Mouse (Mus musculus) limb, embryonic 13.5 days (tissue): ENCODE measurements around the gene Gramd1c. TPM values are rescaled to one million over a fixed set of nuclear protein-coding genes. Genes with fewer than 3 reads are reported as not detected.

Experiments used
- ATAC-seq: fragments of 200-750 bp; cut with Nextera tagmentation; 2 replicates; pipeline ENCODE4 v1.8.0; 2017; ENCODE audit warnings: low read depth, moderate number of reproducible peaks, moderate TSS enrichment; ENCODE audit not compliant: low FRiP score
- H3K27ac ChIP-seq: fragments of 300-500 bp; sonication (generic); 2 replicates; pipeline ENCODE4 v1.5.1; 2015; ENCODE audit warnings: inconsistent platforms, mild to moderate bottlenecking, moderate library complexity
- H3K27me3 ChIP-seq: fragments of 300-500 bp; sonication (generic); 2 replicates; pipeline ENCODE4 v1.6.1; 2015; ENCODE audit warnings: mild to moderate bottlenecking, inconsistent platforms
- H3K36me3 ChIP-seq: fragments of 300-500 bp; sonication (generic); 2 replicates; pipeline ENCODE4 v1.6.1; 2015; ENCODE audit warnings: inconsistent platforms, mild to moderate bottlenecking, moderate library complexity
- H3K4me1 ChIP-seq: fragments of 300-500 bp; sonication (generic); 2 replicates; pipeline ENCODE4 v1.6.1; 2015; ENCODE audit warnings: inconsistent platforms
- H3K4me2 ChIP-seq: fragments of 300-500 bp; sonication (generic); replicated peaks from 2 replicates; pipeline ENCODE4 v1.6.1; 2015; ENCODE audit warnings: inconsistent platforms, mild to moderate bottlenecking, moderate library complexity
- H3K4me3 ChIP-seq: fragments of 300-500 bp; sonication (generic); 2 replicates; pipeline ENCODE4 v1.5.1; 2015; ENCODE audit warnings: moderate library complexity, mild to moderate bottlenecking, inconsistent platforms
- H3K9ac ChIP-seq: fragments of 300-500 bp; sonication (generic); 2 replicates; pipeline ENCODE4 v1.6.1; 2015; ENCODE audit warnings: mild to moderate bottlenecking, inconsistent platforms
- H3K9me3 ChIP-seq: fragments of 300-500 bp; sonication (generic); 2 replicates; pipeline ENCODE4 v1.6.1; 2016; ENCODE audit warnings: inconsistent platforms
- WGBS: fragments of 180-500 bp; shearing (Covaris S2); methylation state at CpG from one replicate; pipeline ENCODE4 v1.1.7; 2015; 5-methylcytosine and 5-hydroxymethylcytosine counted together
- polyA plus RNA-seq: library from polyadenylated mRNA; unstranded; fragments of >200 nt; fragmentation: Nextera tagmentation; extraction: Ambion mirVana; gene quantifications from 2 replicates; pipeline ENCODE4 v1.2.1, GENCODE M21; 2015

Gene Gramd1c
- polyA plus RNA-seq, 1 experiment from 2014 or later, result 7.0 TPM

DNA sequence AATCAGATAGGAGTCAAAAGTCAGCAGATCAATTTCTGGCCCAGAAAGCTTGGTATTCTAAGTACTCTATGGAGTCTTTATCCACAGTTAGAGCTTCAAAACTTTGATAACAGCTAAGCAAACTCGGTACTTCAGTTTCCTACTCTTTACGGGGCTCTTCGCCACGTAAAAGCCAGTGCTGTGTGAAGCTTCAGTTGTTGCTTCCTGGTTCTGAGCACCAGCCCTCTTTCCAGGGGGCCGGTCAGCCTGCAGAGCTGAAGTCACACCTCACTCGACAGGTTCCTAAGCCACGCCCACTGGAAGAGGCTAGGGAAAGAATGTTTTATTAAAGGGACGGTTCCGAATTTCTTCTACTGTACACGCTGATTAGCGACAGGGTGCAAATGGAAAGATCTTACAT lies 47.0 kb downstream of the Gramd1c start:
- H3K27me3 ChIP-seq, result no peaks in the 10 kb centered on the region
- peak overlapping the region; percentile 32 for H3K4me3 ChIP-seq
- no peak overlapping the region for H3K27ac ChIP-seq
- no peaks in the 10 kb centered on the region for H3K36me3 ChIP-seq
- H3K9ac ChIP-seq, result peak overlapping the region; percentile 48
- no peak; the same call in 1 of the 2 replicates for ATAC-seq
- no peaks in the 10 kb centered on the region for H3K4me1 ChIP-seq
- H3K9me3 ChIP-seq, result no peaks in the 10 kb centered on the region
- 6% methylated on average over 11 of the region's 11 CpGs for WGBS
- H3K4me2 ChIP-seq, result peak overlapping the region; percentile 59

GRCm38 (mm10) chr16:44015416-44016158 lies 47.6 kb downstream of the Gramd1c start:
- ATAC-seq, result no peak
- Histone ChIP-seq H3K4me1 (no peaks in the 10 kb centered on the region), H3K36me3 (no peaks in the 10 kb centered on the region), H3K27me3 (no peaks in the 10 kb centered on the region), H3K9me3 (no peaks in the 10 kb centered on the region), H3K9ac (peak overlapping the region; percentile 48), H3K4me3 (peak overlapping the region; percentile 32), H3K4me2 (peak overlapping the region; percentile 59), H3K27ac (no peak overlapping the region)
- WGBS, result 62% methylated on average over 16 of the region's 16 CpGs

DNA sequence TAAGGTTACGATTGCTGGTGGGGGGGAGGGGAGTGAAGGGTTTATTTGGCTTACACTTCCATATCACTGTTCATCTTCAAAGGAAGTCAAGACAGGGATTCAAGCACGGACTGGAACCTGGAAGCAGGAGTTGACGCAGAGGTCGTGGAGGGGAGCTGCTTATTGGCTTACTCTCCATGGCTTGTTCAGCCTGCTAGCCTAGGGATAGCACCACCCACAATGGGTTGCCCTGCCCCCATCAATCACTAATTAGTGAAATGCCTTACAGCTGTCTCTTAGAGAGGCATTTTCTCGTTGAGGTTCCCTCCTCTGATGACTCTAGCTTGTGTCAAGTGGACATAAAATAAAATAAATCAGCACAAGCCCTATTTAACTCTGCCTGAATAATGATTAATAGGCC lies 52.1 kb downstream of the Gramd1c start:
- Histone ChIP-seq H3K36me3 (no peaks in the 10 kb centered on the region), H3K27me3 (no peaks in the 10 kb centered on the region), H3K9ac (no peak overlapping the region), H3K9me3 (no peaks in the 10 kb centered on the region), H3K4me1 (no peaks in the 10 kb centered on the region), H3K4me3 (no peak overlapping the region), H3K27ac (no peak overlapping the region), H3K4me2 (no peak overlapping the region)
- 60% methylated on average over 5 of the region's 5 CpGs for WGBS
- ATAC-seq, result 0 out of 2 replicates have a peak, but pooled peaks have one; percentile 24

DNA sequence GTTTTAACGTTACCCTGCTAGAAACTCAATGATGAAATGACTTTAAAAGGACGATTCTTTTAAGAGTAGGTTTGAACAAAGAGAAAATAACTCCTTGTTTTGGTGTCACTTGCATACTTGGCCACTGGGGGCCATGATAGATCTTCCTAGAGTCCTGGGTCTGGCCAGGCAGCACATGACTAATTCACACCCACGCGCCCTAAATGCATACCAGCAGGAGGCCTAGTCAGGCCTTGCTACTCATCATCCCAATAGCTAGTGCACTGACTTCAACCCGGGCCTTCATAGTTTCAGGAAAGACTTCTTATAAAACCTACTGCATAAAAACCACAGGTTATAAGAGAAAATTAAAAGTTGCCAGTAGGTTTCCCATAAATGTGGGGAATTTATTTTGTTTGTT lies 61.1 kb downstream of the Gramd1c start:
- no peaks in the 10 kb centered on the region for H3K36me3 ChIP-seq
- H3K9me3 ChIP-seq, result no peaks in the 10 kb centered on the region
- WGBS, result 64% methylated on average over 5 of the region's 5 CpGs
- no peak overlapping the region for H3K4me3 ChIP-seq
- H3K27me3 ChIP-seq, result no peaks in the 10 kb centered on the region
- no peak overlapping the region for H3K9ac ChIP-seq
- H3K4me1 ChIP-seq, result no peaks in the 10 kb centered on the region
- ATAC-seq, result no peak
- no peak overlapping the region for H3K4me2 ChIP-seq
- no peak overlapping the region for H3K27ac ChIP-seq

DNA sequence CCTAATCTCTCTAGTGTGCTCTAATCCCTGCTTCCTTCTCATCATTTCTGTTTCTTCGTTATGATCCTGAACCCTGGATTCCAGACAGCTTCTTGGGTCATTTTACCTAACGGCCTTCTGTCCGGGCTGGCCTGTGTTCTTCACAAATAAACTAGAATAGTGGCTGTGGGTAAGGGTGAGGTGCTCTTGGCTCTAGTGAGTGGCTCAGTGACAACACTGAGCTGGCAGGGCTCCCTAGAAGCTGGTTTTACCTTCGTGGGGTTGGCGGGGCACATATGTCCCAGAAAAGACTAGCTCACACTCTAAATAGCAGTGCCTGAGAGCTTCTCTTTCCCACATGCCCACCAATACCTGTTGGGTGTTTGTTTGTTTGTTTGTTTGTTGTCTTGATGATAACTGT lies 63.6 kb downstream of the Gramd1c start:
- H3K9me3 ChIP-seq, result no peaks in the 10 kb centered on the region
- H3K36me3 ChIP-seq, result no peaks in the 10 kb centered on the region
- H3K4me2 ChIP-seq, result no peak overlapping the region
- no peaks in the 10 kb centered on the region for H3K27me3 ChIP-seq
- ATAC-seq, result no peak
- H3K4me1 ChIP-seq, result no peaks in the 10 kb centered on the region
- no peak overlapping the region for H3K27ac ChIP-seq
- no peak overlapping the region for H3K4me3 ChIP-seq
- WGBS, result 69% methylated on average over 5 of the region's 5 CpGs
- H3K9ac ChIP-seq, result no peak overlapping the region

DNA sequence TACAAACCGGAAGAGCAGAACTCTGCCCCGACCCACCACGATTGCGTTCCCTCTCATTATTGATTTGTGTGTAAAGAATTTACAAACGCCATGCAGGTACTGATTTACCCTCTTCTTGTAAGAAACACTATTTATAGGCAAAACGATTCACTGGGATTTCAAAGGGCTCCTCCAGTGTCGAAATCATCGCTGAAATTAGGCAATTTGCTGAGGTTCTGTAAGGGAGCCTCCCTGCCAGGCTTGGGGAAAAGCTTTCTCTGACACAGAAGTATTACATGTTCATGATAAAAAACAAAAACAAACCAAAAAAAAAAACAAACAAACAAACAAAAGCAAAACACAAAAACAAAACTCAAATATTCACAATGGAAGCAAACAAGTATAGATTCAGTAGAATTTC lies 64.0 kb downstream of the Gramd1c start:
- Histone ChIP-seq H3K4me1 (no peaks in the 10 kb centered on the region), H3K27ac (no peak overlapping the region), H3K9ac (no peak overlapping the region), H3K27me3 (no peaks in the 10 kb centered on the region), H3K4me2 (no peak overlapping the region), H3K9me3 (no peaks in the 10 kb centered on the region), H3K36me3 (no peaks in the 10 kb centered on the region), H3K4me3 (no peak overlapping the region)
- WGBS, result 82% methylated on average over 8 of the region's 8 CpGs
- ATAC-seq, result no peak

- Histone ChIP-seq H3K36me3 (no peaks in the 10 kb centered on the region), H3K27me3 (no peaks in the 10 kb centered on the region), H3K9me3 (no peaks in the 10 kb centered on the region), H3K27ac (no peak overlapping the region), H3K4me1 (no peaks in the 10 kb centered on the region), H3K4me3 (no peak overlapping the region), H3K4me2 (no peak overlapping the region), H3K9ac (no peak overlapping the region)
- WGBS, result 82% methylated on average over 3 of the region's 3 CpGs
- no peak for ATAC-seq
Measured at GRCm38 (mm10) chr16:43994623-43995022, 68.5 kb downstream of the Gramd1c start.

DNA sequence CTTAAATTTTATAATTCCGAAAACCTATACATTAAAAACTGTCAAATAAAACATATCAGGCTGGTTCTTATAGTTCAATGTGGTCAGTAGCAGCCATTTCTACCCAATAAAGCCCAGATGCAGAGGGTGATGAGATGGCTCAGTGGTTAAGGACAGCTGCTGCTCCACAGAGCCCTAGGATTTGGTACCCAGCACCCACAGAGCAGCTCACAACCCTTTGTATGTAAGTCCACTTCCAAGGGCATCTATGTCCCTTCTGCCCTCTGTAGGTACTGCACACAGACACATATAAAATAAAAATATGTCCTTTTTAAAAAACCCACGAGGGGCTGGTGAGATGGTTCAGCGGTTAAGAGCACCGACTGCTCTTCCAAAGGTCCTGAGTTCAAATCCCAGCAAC lies 76.8 kb downstream of the Gramd1c start:
- H3K27ac ChIP-seq, result no peak overlapping the region
- H3K4me1 ChIP-seq, result no peaks in the 10 kb centered on the region
- 87% methylated on average over 4 of the region's 4 CpGs for WGBS
- no peak overlapping the region for H3K9ac ChIP-seq
- no peak overlapping the region for H3K4me2 ChIP-seq
- no peaks in the 10 kb centered on the region for H3K9me3 ChIP-seq
- H3K36me3 ChIP-seq, result no peaks in the 10 kb centered on the region
- no peak overlapping the region for H3K4me3 ChIP-seq
- ATAC-seq, result 0 out of 2 replicates have a peak, but pooled peaks have one; percentile 24
- H3K27me3 ChIP-seq, result no peaks in the 10 kb centered on the region

DNA sequence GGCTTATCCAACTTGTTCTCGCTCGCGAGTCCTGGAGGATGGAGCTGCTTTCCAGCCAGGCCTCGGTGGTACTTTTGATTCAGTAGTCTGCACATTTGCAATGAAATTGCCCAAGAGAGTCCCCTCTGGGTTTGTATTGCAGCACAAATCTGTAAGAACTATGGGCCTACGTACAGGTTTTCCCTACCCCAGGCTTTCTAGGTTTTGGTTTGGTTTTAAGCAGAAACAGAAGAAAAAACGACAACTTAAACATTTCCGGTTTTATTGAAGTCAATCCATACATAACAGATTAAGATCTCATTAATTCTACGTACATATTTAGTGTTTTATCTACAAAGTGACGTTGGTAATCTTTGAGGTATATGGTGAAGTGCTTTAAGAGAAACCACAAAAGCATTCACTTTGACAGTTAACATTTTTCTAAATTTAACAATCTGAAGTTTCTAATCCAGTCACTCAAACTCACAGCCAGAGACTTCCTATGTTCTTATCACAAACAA lies 83.0 kb downstream of the Gramd1c start:
- Histone ChIP-seq H3K27me3 (peaks cover 25% of the 10 kb centered on the region), H3K4me1 (peaks cover 7% of the 10 kb centered on the region; the same call in 1 of the 2 replicates), H3K4me2 (peak overlapping the region; percentile 100), H3K4me3 (peak overlapping the region; percentile 73), H3K9me3 (no peaks in the 10 kb centered on the region), H3K27ac (no peak overlapping the region), H3K9ac (peak overlapping the region; percentile 62), H3K36me3 (no peaks in the 10 kb centered on the region)
- no peak for ATAC-seq
- 27% methylated on average over 9 of the region's 9 CpGs for WGBS

DNA sequence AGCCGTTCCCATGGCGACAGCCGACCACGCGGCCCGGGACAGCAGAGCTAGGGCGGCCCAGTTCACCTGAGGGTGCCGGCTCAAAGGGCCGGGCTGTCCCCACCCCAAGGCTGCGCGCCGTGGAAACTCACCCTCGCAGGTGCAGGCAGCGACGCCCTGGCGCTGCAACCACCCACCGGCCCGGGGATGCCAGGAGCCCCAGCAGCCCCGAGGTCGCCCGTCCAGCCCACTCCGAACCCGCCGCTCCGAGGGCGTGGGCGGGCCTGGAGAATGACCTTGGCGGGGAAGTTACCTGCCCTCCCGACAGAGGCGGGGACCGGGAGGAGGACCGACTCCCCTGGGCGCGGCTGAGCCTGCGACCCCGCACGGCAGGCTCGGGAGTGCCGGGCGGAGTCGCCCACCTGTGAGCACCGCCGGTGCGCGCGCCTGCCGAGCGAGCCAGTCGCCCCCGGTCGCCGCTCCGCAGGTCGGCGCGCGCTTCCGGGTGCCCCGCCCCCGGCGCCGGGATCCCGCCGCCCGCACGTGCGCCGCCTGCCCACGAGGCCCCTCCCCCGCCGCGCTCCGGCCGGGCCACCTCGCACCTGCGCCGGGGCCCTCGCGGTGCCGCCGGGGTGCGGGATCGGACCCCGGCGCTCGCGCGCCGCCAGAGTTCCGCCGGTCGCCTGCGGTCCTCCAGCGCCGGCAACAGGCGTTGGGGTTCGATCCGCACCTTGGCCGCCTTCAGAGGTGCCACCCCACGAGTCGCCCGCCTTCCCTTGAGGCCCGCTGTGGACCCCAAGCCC lies 83.6 kb downstream of the Gramd1c start, which contains the start of gene Zdhhc23:
Zdhhc23 (minus strand) TSS at position 464 of the 782 bp plus-strand sequence.
- no peaks in the 10 kb centered on the region for H3K9me3 ChIP-seq
- H3K36me3 ChIP-seq, result no peaks in the 10 kb centered on the region
- H3K27ac ChIP-seq, result no peak within 1 kb of the TSS
- peaks cover 7% of the 10 kb centered on the region; the same call in 1 of the 2 replicates for H3K4me1 ChIP-seq
- under 1% methylated on average over 67 of the region's 103 CpGs for WGBS
- H3K4me2 ChIP-seq, result peak within 1 kb of the TSS; percentile 100
- peaks cover 25% of the 10 kb centered on the region for H3K27me3 ChIP-seq
- peak; percentile 77 for ATAC-seq
- H3K9ac ChIP-seq, result peak within 1 kb of the TSS; percentile 62
- peak within 1 kb of the TSS; percentile 73 for H3K4me3 ChIP-seq

- 9% methylated on average over 7 of the region's 7 CpGs for WGBS
- H3K9me3 ChIP-seq, result no peaks in the 10 kb centered on the region
- ATAC-seq, result no peak
Measured at GRCm38 (mm10) chr16:43979010-43979327, 84.2 kb downstream of the Gramd1c start.

DNA sequence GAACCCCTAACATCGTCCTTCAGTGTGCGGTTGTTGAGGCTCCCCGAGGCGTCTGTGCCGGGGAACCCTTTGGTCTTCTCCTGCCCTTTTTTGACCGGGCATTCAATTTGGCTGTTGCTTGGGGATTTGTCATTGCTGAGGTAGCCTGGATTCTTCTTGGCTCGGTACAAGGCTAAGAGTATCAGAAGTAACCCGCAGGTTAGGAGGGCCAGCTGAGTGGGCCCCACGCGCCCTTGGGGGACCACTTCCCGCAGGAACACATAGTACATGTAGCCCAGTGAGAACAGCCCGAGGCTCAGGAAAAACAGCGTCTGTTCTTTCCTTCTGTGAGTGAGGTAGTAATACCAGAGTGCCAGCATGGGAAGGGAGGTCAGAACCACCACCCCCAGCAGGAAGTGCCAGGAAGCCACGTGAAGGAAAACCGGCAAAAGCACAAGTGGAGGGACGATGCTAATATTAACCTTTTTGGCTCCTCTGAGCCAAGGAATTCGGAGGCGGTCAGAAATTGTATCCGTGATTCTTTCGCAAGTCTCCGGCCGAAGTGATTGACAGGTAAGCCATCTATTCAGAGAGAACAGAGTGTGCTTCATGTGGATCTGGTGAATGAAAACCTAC lies 89.4 kb downstream of the Gramd1c start:
- Histone ChIP-seq H3K27ac (no peak overlapping the region), H3K27me3 (peaks cover 6% of the 10 kb centered on the region), H3K4me3 (no peak overlapping the region), H3K4me2 (no peak overlapping the region), H3K9me3 (no peaks in the 10 kb centered on the region), H3K36me3 (no peaks in the 10 kb centered on the region), H3K9ac (no peak overlapping the region), H3K4me1 (no peaks in the 10 kb centered on the region)
- no peak for ATAC-seq
- WGBS, result 86% methylated on average over 22 of the region's 22 CpGs

More at GRCm38 (mm10) chr16:43979010-43979327, 84.2 kb downstream of the Gramd1c start:
- Histone ChIP-seq H3K27me3 (peaks cover 25% of the 10 kb centered on the region), H3K27ac (no peak overlapping the region), H3K4me2 (peak overlapping the region; percentile 100), H3K4me3 (peak overlapping the region; percentile 73), H3K4me1 (peaks cover 7% of the 10 kb centered on the region; the same call in 1 of the 2 replicates), H3K9ac (peak overlapping the region; percentile 62), H3K36me3 (no peaks in the 10 kb centered on the region)
